Mouse (Mus musculus) CD4-positive naive resting alpha-beta T cell, adult 76 days (primary cell): ENCODE results near the gene Mfap3l. TPM values are rescaled to one million over a fixed set of nuclear protein-coding genes. Genes with fewer than 3 reads are reported as not detected.

Source experiments
- total RNA-seq: library from RNA; stranded (reverse); gene quantifications from one replicate; pipeline ENCODE4 v1.2.4, GENCODE M21; 2023

Gene Mfap3l
- not detected for total RNA-seq

DNA sequence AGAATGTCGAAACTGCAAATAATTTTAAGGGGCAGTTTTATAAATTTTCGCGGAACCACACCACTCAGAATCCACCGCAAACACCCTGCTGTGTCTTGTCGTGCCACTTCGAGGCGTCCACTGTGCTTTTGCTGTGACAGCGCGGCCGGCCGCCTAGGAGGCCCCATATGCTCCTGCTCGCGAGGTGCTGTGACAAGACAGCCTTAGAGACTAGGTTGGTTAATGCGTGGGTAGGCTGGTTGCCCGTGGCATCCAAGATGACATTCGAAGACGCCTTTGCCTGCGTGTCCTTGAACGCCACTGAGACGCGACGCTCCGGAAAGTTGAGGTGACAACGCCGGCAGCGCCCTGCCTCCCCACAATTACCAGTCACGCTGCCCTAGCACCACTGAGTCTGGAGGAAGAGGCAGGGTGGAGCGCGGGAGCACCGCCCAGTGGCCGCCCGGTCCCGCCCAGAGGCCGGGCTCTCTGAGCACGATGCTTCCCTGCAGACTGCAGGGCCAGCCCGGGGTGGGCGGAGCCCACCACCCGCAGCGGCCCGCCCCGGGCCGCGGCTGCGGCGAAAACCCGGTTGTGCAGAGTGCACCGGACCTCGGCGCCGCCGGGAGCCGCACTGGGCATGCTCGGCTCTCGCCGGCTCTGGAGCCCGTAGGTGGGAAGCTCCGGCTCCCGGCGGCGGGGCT is at the start of gene Mfap3l:
Mfap3l (plus strand) TSS at position 578 of the 683 bp plus-strand sequence.

Other genes starting within 250 kb of the Mfap3l start
- gene Gm10283, start 129.6 kb upstream of the Mfap3l start, total RNA-seq = not detected
- not detected for gene Aadat, start 126.9 kb upstream of the Mfap3l start, total RNA-seq